Mouse (Mus musculus) gastrocnemius, postnatal 14 days (tissue): ENCODE results near the gene Fbf1. TPM values are rescaled to one million over a fixed set of nuclear protein-coding genes. Genes with fewer than 3 reads are reported as not detected.

Source experiments
- DNase-seq: peaks from one replicate; pipeline ENCODE4 v3.0.0; 2021; ENCODE audit warnings: mixed read lengths
- intact Hi-C: fragments of 180-260 bp; cut with DNase I; formaldehyde crosslinking; loops from one replicate; pipeline ENCODE4 v1.15.1; 2025; ENCODE audit warnings: low total_unique reads
- total RNA-seq, 2 experiments: library from RNA; stranded (reverse); gene quantifications; 2 replicates each; pipeline ENCODE4 v1.2.3; 2021

The Fbf1 gene
- total RNA-seq, 2 experiments from 2014 or later = 9.1 to 11.6 TPM

DNA sequence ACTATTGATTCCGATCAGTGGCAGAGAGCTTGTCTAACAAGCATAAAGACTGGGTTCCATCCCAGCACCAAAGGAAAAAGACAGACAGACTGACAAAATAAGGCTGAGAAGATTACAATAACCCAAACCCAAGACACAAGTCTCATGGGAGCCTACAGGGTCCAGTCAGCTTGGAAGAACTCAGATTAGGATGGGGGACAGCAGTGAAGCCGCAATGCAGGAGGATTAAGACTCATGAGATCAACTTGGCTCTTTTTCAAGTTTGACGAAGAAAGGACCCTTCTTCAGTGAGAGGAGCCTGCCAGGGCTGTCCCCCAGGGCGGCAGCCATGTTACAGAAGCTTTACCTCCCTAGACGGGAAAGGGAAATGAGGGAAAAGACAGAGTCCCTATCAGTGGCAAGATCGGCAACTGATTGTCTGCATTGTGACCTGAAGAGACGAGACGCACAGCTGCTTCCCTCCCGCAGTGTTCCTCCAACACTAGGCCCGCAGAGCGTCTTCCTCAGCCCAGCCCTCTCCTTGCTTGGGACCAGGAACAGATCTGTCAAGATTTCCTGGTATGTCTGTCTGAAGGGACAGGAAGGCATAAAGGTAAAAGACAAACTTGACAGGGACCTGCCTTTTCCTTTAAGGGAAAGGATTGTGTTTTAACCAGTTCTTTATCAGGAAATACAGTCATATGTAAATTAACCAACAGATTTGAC is 19.4 kb upstream of the Fbf1 start:
- DNase-seq = no peak
- intact Hi-C loops = no loop called here

DNA sequence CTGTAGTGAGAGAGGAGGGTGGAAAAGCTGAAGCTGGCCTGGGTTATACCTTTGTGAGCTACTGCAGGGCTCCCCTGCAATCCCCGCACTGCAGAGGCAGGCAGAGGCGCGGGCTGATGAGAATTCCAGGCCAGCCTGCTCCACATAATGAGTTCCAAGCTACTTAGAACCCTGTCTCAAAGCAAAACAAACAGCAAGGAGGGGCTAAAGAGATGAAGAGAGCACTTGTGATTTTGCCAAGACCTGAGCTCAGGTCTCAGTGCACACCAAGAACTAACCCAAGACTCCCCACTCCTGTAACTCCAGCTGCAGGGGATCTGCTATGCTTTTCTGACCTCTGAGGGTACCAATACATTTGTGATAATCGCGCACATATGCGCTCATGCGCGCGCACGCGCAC is 18.4 kb upstream of the Fbf1 start:
- intact Hi-C loops = no loop called here

DNA sequence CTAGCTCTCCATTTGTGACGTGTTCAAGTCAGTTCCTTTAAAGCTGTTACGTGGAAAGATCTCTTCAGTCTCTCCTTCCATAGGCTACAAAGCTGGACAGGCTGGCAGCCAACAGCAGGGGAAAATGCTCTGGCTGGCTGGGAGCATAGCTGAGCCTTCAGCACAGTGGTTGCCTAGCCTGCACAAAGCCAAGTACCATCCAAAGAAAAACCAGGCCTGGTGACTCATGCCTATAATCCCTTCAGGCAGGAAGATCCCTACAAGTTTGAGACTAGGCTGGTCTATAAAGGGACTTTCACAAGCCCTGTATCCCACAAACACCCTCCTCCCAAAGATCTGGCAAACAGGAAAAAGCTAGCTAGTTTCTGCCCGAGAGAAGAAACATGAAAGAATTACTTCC is 17.9 kb upstream of the Fbf1 start:
- intact Hi-C loops = no loop called here
- DNase-seq = no peak

More for the DNA sequence above, 18.4 kb upstream of the Fbf1 start:
- DNase-seq = no peak

DNA sequence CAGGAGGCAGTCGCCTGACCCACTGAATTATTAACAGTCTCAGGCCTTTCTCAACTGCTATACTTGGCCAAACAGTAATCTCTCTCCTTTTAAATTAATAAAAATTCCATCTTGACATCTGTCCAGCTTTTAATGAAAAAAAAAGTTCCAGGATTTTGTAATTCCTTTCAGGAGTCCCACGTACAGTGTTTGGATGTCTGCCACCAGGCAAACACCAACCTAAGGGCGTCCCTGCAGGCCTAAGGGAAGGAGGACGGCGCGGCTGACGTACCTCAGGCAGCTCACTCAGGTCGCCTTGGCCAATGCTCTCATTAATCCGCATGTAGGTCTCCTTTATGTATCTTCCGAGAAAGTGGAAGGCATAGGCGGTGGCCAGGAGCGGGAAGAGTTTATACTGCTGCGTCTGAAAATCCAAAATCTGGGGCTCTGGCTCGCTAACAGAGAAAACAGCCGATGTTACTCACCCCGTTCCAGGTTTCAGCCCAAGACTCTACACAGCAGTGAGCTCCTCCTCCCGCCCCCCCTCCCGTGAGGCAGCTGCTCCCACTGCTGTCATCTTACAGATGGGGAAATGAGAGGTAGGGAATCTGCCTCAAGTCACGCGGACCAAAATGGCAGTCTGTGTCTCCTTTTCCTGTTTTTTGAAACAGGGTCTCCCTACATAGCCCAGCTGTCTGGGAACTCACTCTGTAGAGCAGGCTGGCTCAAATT is 10.6 kb upstream of the Fbf1 start:
- no peak for DNase-seq
- intact Hi-C loops = no loop called here

DNA sequence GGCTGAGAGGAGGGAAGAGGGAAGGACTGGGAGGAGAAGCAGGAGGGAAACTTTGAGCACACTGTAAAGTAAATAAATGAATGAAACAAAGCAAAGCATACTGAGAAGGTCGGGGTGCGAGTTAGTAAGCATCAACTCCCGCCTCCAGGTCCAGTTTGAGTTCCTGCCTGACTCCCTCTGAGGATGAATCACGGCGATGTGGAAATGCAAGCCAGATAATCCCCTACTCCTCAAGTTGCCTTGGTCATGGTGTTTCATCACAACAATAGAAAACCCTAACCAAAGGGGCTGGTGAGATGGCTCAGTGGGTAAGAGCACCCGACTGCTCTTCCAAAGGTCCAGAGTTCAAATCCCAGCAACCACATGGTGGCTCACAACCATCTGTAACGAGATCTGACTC is 8.0 kb upstream of the Fbf1 start:
- no peak for DNase-seq
- intact Hi-C loops = no loop called here

DNA sequence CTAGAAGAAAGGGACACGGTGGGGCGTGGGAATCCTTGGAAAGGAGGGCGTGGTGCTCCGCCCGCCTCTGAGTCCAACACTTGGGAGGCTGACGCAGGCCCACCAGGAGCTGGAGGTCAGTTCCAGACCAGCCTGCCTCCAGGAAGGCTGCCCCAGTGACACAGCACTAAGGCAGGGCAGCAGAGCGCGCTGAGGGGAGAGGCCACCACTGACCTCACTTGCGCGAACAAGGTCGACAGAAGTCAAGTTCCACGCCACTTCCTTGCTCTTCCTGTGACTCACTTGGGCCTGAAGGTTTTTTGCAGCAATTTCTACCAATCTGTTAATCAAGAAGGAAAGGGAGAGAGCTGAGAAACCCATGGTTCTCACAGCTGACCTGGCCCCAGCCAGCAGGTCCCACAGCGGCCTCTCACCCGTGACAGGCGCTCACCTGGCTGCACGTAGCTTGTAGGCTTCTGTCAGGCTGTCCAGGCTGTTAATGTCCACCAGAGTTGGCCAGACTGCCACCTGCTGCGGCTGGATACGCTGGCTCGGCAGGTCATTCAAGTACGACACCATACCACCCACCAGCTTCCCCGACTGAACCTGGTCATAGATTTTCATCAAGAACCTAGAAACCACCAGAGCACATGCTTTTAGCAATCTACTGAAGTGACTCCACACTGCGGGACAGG is 6.9 kb upstream of the Fbf1 start:
- DNase-seq = no peak

DNA sequence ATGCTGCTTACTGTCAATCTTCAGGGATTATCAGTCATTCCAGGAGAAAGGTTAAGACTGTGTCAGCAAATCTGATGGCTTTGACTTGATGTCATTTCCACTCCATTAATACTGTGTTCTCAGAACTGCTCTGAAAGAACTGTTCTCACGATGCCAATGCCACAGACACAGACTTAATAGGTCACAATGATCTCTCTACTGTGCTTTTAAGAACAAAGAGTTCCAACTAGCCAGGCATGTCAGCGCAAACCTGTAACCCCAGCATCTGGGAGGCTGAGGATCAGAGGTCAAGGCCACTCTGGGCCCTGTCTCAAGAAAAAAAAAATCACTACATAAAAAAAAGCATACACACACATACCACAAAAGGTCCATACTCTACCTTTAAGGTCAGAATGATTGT is 4.0 kb upstream of the Fbf1 start:
- no peak for DNase-seq
- intact Hi-C loops = no loop called here

More for the DNA sequence above, 6.9 kb upstream of the Fbf1 start:
- intact Hi-C loops = no loop called here

DNA sequence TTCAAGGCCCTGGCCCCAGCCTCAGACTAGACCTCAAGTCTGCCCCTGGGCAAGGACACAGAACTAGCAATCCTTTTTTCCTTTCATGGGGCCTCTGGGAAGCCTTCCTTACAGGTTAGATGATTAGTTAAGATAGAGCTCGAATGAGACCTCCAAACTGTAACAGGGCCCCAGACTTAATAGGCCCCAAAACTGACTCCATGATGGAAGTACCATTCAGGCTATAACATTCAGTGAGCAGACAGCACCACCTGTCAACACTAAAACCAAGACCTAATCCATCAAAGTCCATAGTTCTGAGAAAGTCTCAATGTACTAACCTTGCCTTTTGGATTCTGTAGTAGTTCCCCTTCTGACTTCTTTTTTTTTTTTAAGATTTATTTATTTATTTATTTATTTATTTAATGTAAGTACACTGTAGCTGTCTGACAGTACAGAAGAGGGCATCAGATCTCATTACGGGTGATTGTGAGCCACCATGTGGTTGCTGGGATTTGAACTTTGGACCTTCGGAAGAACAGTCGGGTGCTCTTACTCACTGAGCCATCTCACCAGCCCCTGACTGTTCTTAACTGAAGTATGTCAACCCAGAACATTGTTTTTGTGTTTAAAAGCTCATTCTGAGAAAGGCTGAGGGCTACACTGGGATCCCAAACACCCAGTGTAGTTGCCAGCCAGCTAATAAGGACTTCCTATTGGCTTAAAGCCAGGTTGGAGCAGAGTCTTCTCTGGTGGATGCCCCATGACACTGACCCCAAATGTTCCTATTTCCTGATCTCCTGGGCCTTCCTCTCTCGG is 2.2 kb upstream of the Fbf1 start:
- intact Hi-C loops = no loop called here

DNA sequence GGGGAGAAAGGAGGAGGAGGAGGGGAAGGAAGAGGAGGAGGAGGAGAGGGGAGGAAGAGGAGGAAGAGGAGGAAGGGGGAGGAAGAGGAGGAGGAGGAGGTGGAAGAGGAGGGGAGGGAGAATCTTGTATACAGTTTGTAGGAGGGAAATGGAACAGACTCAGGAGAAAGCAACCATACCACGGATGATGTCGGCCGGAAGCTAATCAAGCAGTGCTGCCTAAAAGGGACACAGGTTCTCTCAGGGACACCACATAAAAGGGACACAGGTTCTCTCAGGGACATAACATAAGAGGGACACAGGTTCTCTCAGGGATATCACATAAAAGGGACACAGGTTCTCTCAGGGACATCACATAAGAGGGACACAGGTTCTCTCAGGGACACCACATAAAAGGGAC is 1.2 kb upstream of the Fbf1 start:
- intact Hi-C loops = no loop called here
- no peak for DNase-seq

More for the DNA sequence above, 2.2 kb upstream of the Fbf1 start:
- DNase-seq = no peak

DNA sequence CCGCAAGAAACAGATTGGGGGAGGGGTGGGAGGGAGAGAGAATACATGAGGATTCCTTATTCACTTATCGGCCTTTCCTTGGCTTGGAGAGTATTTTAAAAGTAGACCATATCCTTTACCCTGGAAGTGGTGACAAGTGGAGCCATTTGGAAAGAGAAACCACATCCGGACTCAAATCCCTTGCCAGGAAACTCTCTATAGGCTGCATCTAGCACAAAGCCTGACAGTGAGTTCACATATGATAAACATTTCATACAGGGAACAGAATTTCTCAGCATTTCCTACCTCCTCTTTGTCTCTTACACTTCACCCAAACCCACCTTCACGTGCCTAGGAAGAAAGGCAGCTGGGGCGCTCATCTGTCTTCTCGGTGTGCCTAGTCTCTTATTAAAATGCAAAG is 734 bp downstream of the Fbf1 start:
- no peak for DNase-seq
- intact Hi-C loops = no loop called here

DNA sequence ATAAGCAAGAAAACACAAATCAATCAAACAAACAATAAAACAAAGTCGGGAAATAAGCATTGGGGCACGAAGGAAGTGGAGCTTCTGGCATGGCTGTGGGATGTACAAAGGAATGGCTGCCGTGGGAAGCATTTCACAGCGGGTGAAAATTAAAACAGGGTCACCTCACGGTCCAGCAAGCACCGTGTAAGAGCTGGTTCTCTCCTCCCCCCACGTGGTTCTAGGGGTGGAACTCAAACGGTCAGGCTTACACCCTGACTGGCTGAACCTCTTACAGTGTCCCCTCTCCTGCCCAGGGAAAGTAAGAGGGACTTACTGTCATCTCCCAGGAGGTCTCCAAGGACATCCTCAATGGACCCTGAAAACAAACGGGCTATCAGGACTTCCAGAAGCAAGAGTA is 5.0 kb downstream of the Fbf1 start:
- no peak for DNase-seq
- intact Hi-C loops = no loop called here

DNA sequence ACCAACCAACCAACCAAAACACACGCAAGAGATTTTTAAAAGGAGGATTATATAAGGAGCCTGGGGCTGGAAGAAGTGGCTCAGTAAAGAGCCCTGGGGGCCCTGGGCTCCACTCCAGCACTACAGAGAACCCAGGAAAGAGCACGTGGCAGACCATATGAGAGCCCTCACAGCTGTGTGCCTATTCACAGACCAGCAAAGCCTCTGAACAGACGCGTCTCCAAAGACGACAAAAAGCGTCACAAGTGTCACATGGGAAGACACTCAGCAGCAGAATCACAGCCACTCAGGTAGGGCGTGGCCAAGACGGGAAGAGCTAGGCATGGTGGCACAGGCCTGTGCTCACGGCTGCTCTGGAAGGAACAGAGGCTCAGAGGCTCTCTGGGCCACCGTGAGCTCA is 5.8 kb downstream of the Fbf1 start:
- DNase-seq = no peak
- intact Hi-C loops = no loop called here

DNA sequence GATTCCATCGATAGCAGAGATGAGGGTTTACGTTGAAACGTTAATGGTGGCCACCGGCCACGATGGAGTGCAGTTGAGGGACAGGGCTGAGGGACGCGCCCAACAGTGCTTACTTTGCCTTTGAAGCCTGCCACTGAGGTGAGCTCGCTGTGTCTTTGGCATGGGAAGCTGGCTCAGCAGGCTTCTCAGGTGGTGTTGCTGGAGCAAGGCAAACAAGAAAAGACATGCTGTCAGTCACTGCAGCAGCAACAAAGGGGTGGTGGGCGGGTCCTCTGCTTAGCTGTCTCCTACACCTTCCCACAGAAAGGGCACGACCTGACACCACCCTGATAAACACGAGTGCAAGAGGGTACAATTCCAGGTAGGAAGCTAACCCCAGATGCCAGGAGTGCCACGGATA is 6.7 kb downstream of the Fbf1 start:
- intact Hi-C loops = no loop called here
- no peak for DNase-seq

DNA sequence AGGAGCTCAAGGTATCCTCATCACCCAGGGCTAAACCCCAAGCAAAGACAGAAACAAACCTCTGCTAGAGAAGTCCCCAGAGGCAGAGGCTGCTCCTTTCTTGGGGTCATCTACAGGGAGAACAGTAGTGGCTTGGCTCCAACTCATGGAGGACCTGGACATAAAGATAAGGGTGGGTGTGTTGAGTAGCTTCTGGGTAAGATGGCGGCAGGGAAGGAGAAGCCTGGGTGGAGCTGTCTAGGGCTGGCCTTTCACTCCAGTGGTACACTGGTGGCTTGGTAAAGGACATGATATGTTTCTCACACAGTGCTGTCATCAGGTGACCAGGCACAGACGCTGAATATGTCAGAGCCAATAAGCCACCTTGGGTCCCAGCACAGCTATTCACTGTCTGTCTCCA is 17.0 kb downstream of the Fbf1 start:
- DNase-seq = no peak
- intact Hi-C loops = no loop called here

DNA sequence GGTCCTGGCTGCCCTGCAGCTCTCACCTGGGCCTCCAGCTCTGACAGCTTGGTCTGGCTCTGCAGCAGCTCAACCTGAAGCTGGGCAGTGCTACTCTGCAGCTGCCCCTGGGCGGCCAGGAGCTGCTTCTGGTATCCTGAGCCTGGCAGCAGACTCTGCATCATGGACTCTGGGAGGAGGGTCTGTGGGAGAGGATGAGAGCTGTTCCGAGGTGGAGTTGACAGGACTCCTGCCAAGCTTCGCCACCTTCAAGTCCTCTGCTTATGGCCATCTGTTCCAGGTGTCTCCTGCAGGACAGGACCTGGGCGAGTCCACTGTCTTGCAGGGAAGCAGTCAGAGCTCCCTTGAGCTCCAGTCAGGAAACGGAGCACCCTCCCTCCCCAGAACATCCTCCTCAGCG is 18.6 kb downstream of the Fbf1 start:
- intact Hi-C loops = no loop called here
- DNase-seq = no peak

DNA sequence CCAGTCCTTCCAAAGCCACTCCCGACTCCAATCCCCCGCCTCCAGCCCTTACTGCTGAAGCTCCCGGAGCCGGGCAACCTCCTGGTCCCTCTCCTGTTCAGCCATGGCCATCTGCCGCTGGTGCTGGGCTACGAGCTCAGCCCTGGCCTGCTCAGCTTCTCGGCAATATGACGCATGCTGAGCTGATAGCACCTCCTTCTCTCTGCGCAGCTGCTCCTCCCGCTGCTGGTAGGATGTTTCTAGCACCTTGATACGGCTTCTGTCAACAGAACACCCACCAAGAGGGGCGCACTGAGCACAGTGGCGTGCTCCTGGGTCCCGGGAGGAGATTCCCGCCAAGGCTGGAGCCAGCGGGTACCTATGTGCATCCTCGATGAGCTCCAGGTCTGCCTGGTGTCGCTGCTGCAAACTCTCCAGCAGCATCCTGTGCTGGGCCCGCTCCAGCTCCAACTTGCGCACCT is 19.2 kb downstream of the Fbf1 start:
- intact Hi-C loops = no loop called here

DNA sequence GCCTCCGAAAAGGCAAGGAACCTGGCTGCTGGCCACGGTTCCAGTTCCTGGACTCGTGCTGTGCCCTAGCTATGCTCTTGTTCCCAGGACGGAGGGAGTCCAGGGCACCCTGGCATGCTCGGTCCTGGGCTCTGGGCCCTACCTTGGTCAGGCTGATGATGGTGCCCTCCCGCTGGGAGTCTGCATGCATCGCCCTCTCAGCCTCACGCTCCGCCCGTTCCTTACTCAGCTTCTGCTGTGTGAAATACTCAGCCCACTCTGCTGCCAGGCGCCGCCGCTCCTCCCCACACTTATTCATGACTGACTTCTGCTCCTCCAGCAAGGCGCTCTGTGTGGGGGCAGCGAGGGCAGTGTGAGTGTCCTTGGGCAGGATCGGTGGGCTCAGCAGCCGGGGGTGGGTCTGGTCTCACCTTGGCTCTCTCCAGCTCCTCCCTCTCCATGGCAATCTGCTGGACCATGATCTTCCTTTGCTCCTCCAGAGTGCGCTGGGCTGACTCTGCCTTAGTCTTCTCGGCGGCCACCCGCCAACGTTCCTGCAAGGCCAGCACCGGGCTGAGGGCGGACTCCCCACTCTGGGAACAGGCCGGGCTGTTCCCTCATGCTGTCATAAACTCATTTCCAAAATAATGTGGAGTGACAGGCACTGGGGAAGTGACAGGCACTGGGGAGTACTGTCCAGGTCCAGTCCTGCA is 21.5 kb downstream of the Fbf1 start:
- DNase-seq = no peak
- intact Hi-C loops = no loop called here

More for the DNA sequence above, 19.2 kb downstream of the Fbf1 start:
- no peak for DNase-seq

DNA sequence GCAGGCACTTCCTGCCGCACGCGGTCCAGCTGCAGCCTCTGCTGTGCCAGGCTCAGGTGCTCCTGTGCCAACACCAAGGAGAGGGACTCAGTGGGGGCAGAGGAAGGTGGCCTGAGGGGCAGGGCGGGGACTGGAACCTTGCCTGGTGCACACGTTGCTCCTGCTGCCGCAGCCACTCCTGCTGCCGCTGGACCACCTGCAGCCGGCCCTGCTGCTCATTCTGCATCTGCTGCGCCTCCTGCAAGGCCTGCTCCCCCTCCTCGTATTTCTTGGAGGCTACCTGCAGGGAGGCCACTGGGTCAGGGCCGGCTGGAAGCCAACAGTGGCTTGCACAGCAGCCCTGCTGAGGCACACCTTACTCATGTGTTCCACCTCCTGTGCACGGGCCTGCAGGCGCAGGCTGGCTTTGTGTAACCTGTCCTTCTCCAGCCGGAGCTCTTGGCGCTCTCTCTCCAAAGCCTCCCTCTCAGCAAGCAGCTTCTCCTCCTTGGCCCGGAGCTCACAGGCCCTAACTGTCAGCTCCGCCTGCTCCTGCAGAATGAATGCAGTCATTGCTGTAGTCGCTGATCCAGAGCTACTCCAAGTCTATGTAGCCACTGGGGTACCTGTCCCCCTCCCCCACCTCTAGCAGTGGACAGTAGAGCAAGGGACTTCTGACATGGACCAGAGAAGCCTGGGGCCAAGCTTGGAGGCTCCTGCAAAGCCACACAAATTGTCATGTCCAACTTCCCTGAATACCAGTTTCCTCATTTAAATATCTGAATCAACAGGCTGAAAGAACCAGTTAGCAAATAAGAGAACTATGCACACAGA is 22.3 kb downstream of the Fbf1 start:
- DNase-seq = no peak
- intact Hi-C loops = no loop called here

DNA sequence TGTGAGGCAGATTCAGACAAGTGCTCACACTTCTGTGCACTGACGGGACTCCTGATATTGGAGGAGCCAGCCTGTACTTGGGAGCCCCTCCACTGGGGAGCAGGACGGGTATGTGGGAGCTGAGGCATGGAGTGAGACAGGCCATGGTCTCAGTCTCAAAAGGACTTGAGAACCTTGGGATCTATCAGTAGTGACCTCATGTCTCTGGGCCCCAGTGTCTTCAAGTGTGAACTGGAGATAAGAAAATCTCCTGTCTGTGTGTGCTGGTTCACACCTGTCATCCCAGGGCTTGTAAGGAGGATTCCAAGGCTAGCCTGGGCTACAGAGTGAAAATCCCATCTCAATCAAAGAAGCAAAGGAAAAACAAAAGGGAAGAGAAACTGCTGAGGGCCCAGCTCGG is 24.5 kb downstream of the Fbf1 start:
- intact Hi-C loops = loop anchor here (5.0 kb wide), 1 partner anchor 74 kb away; no protein-coding TSS in a partner anchor
- no peak for DNase-seq
